Mouse (Mus musculus) adipocyte (in vitro differentiated cells): ENCODE measurements around the gene Gfod2.

ENCODE experiments used
- DNase-seq: peaks from one replicate; pipeline ENCODE4 v3.0.0-alpha.2; 2016; ENCODE audit warnings: low spot score

Gfod2 gene

GRCm38 (mm10) chr8:105758277-105759108 lies at the start of gene Gfod2:
Gene Gfod2 (minus strand): TSS chr8:105758664.
- peak; percentile 95 for DNase-seq

- no peak for DNase-seq
Measured at GRCm38 (mm10) chr8:105807766-105808165, 49.3 kb upstream of the Gfod2 start.

- no peak for DNase-seq
Measured at GRCm38 (mm10) chr8:105805964-105806363, 47.5 kb upstream of the Gfod2 start.

- DNase-seq = no peak
Measured at GRCm38 (mm10) chr8:105805346-105805745, 46.9 kb upstream of the Gfod2 start.

- DNase-seq = no peak
Measured at GRCm38 (mm10) chr8:105804797-105805196, 46.3 kb upstream of the Gfod2 start.

- no peak for DNase-seq
Measured at GRCm38 (mm10) chr8:105801153-105801904, 42.9 kb upstream of the Gfod2 start.

GRCm38 (mm10) chr8:105799091-105799812 lies 40.8 kb upstream of the Gfod2 start:
- no peak for DNase-seq

GRCm38 (mm10) chr8:105798408-105798807 lies 39.9 kb upstream of the Gfod2 start:
- DNase-seq = no peak

GRCm38 (mm10) chr8:105795785-105796184 lies 37.3 kb upstream of the Gfod2 start:
- DNase-seq = no peak

- no peak for DNase-seq
Measured at GRCm38 (mm10) chr8:105794009-105794598, 35.6 kb upstream of the Gfod2 start.

GRCm38 (mm10) chr8:105793331-105793730 lies 34.9 kb upstream of the Gfod2 start:
- DNase-seq = no peak

- no peak for DNase-seq
Measured at GRCm38 (mm10) chr8:105789626-105790025, 31.2 kb upstream of the Gfod2 start.

GRCm38 (mm10) chr8:105788927-105789326 lies 30.5 kb upstream of the Gfod2 start:
- DNase-seq = no peak

- DNase-seq = peak; percentile 51
Measured at GRCm38 (mm10) chr8:105788241-105788640, 29.8 kb upstream of the Gfod2 start.

- DNase-seq = no peak
Measured at GRCm38 (mm10) chr8:105780298-105780697, 21.8 kb upstream of the Gfod2 start.

GRCm38 (mm10) chr8:105777833-105778232 lies 19.4 kb upstream of the Gfod2 start:
- DNase-seq = no peak

- no peak for DNase-seq
Measured at GRCm38 (mm10) chr8:105774498-105774897, 16.0 kb upstream of the Gfod2 start.

- DNase-seq = peak; percentile 88
Measured at GRCm38 (mm10) chr8:105773441-105773861, 15.0 kb upstream of the Gfod2 start.

- no peak for DNase-seq
Measured at GRCm38 (mm10) chr8:105771398-105772175, 13.1 kb upstream of the Gfod2 start.

GRCm38 (mm10) chr8:105770609-105771008 lies 12.1 kb upstream of the Gfod2 start:
- DNase-seq = no peak
